Mouse (Mus musculus) duodenum, adult 2 months (tissue): ENCODE data around the gene Jade3. TPM values are rescaled to one million over a fixed set of nuclear protein-coding genes. Genes with fewer than 3 reads are reported as not detected.

ENCODE experiments used
- polyA plus RNA-seq: library from polyadenylated mRNA; depleted of rRNA; stranded (reverse); fragments of >200 nt; gene quantifications from 2 replicates; pipeline ENCODE4 v1.2.3, GENCODE M21; 2012; ENCODE audit warnings: low replicate concordance; rRNA removed

Jade3 gene
- 0.14 and 0.19 TPM in 2 replicates for polyA plus RNA-seq

GRCm38 (mm10) chrX:20425140-20425838 is at the start of gene Jade3:
TSS of gene Jade3 (plus strand) at chrX:20425688.

DNA sequence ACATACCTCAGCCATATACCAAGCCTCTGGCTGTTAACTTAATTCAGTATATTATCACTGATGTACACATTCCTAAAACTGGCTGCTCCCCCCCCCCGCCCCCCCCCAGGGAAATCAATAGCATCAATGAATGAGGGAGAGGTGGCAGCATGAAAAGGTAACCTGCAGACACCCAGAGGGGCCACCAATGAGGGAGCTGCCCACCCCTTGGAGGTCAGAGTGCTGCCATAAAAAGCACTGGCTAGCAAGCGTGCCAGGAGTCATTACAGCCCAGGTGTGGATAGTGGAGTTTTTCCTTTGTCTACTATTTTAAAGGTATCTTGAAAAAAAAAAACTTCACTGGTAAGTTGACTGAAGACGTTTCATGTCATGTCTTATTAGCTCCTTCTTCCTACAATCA is 124.0 kb downstream of the Jade3 start, which contains the start of gene Rgn:
TSS of gene Rgn (plus strand) at position 256 of the 400 bp plus-strand sequence.

Other genes with a start within 250 kb of the Jade3 start
- gene Slc9a7, start 133.9 kb upstream of the Jade3 start, polyA plus RNA-seq: 0.42 and 0.58 TPM in 2 replicates
- gene Rp2, start 61.2 kb upstream of the Jade3 start, polyA plus RNA-seq: 1.4 and 3.1 TPM in 2 replicates
- 0.08 and 0.14 TPM in 2 replicates for gene Rgn, start 124.1 kb downstream of the Jade3 start, polyA plus RNA-seq
- 35.0 and 43.5 TPM in 2 replicates for gene Rbm10, start 191.8 kb downstream of the Jade3 start, polyA plus RNA-seq
- 65.7 and 81.8 TPM in 2 replicates for gene Ndufb11, start 191.9 kb downstream of the Jade3 start, polyA plus RNA-seq
- gene Uba1, start 232.6 kb downstream of the Jade3 start, polyA plus RNA-seq: 215 and 226 TPM in 2 replicates